Mouse (Mus musculus) frontal cortex, postnatal 25 days (tissue): Measurements from ENCODE around the gene Pnrc1.
"Not testable (repeated sequence)": the region's sequence is repeated elsewhere in the genome, so short reads cannot be mapped to it uniquely, and the experiment has no call there.

ENCODE experiments used
- DNase-seq, 2 experiments: peaks; one replicate each; pipeline ENCODE4 v3.0.0; 2022; ENCODE audit warnings: low spot score in 2 of 2

Pnrc1 gene

GRCm38 (mm10) chr4:33290002-33290401 lies at the start of gene Pnrc1:
TSS of gene Pnrc1 (minus strand) at chr4:33290163.
- DNase-seq, result no peak

- no peak for DNase-seq
Observed at GRCm38 (mm10) chr4:33337999-33338398, 48.0 kb upstream of the Pnrc1 start.

GRCm38 (mm10) chr4:33332956-33333455 lies 43.0 kb upstream of the Pnrc1 start:
- DNase-seq, result no peak

- no peak for DNase-seq
Observed at GRCm38 (mm10) chr4:33331147-33331546, 41.2 kb upstream of the Pnrc1 start.

GRCm38 (mm10) chr4:33315840-33316239 lies 25.9 kb upstream of the Pnrc1 start:
- DNase-seq, result no peak

- not testable (repeated sequence) for DNase-seq
Observed at GRCm38 (mm10) chr4:33314150-33314549, 24.2 kb upstream of the Pnrc1 start.

GRCm38 (mm10) chr4:33310840-33311437 lies 21.0 kb upstream of the Pnrc1 start:
- no peak for DNase-seq

GRCm38 (mm10) chr4:33309764-33310757 lies 20.1 kb upstream of the Pnrc1 start, which contains the start of gene Rngtt:
TSS of gene Rngtt (plus strand) at chr4:33310311.
- DNase-seq, result peak; percentile 81 to 88

- DNase-seq, result no peak
Observed at GRCm38 (mm10) chr4:33307146-33307545, 17.2 kb upstream of the Pnrc1 start.

GRCm38 (mm10) chr4:33303057-33303456 lies 13.1 kb upstream of the Pnrc1 start:
- DNase-seq, result no peak

GRCm38 (mm10) chr4:33300891-33301665 lies 11.1 kb upstream of the Pnrc1 start:
- DNase-seq, result not testable (repeated sequence)

- peak; percentile 28 to 50 for DNase-seq
Observed at GRCm38 (mm10) chr4:33292409-33293370, 2.7 kb upstream of the Pnrc1 start.

- no peak for DNase-seq
Observed at GRCm38 (mm10) chr4:33290878-33291277, 915 bp upstream of the Pnrc1 start.

- DNase-seq, result no peak
Observed at GRCm38 (mm10) chr4:33289106-33289650, 785 bp downstream of the Pnrc1 start.

- no peak for DNase-seq
Observed at GRCm38 (mm10) chr4:33285448-33285847, 4.5 kb downstream of the Pnrc1 start.

- DNase-seq, result no peak
Observed at GRCm38 (mm10) chr4:33284083-33284880, 5.7 kb downstream of the Pnrc1 start.

GRCm38 (mm10) chr4:33281891-33282685 lies 7.9 kb downstream of the Pnrc1 start:
- no peak for DNase-seq

- no peak for DNase-seq
Observed at GRCm38 (mm10) chr4:33273437-33273836, 16.5 kb downstream of the Pnrc1 start.
